Mouse (Mus musculus) left cerebral cortex, postnatal 14 days (tissue): ENCODE data around the gene Gm13275. TPM values are rescaled to one million over a fixed set of nuclear protein-coding genes. Genes with fewer than 3 reads are reported as not detected.
A peak's percentile ranks its signal among the peaks of the same experiment; 100 is the strongest.
"Not testable (repeated sequence)": the region's sequence is repeated elsewhere in the genome, so short reads cannot be mapped to it uniquely, and the experiment has no call there.

Source experiments
- DNase-seq, 2 experiments: peaks; one replicate each; pipeline ENCODE4 v3.0.0; 2021 to 2022; ENCODE audit warnings: low spot score in 2 of 2, mixed read lengths in 1 of 2
- intact Hi-C: fragments of 180-260 bp; cut with DNase I; formaldehyde crosslinking; loops from one replicate; pipeline ENCODE4 v1.15.1; 2025
- total RNA-seq, 2 experiments: library from RNA; stranded (reverse); gene quantifications; 2 replicates each; pipeline ENCODE4 v1.2.3; 2021

Gene Gm13275
- total RNA-seq, 2 experiments from 2014 or later = not detected

GRCm38 (mm10) chr4:88788402-88788801, 5.9 kb upstream of the Gm13275 start, which contains the start of gene Gm13277:
Gene Gm13277, plus strand, starts transcription at chr4:88788632.
- DNase-seq = peak; percentile 70 to 75
- intact Hi-C loops = not testable (repeated sequence)

GRCm38 (mm10) chr4:88791250-88791649, 3.0 kb upstream of the Gm13275 start, which contains the start of gene Gm13278:
Gene Gm13278, plus strand, starts transcription at chr4:88791550.
- DNase-seq, intact Hi-C loops: not testable (repeated sequence)

- intact Hi-C loops, DNase-seq: not testable (repeated sequence)
Measured at GRCm38 (mm10) chr4:88797097-88797496, 2.8 kb downstream of the Gm13275 start, which contains the start of gene Gm13279. Gene Gm13279, plus strand, starts transcription at chr4:88797397.

GRCm38 (mm10) chr4:88799365-88799764, 5.1 kb downstream of the Gm13275 start, which contains the start of gene Gm13285:
Gene Gm13285, plus strand, starts transcription at chr4:88799665.
- not testable (repeated sequence) for DNase-seq

GRCm38 (mm10) chr4:88802954-88803353, 8.7 kb downstream of the Gm13275 start, which contains the start of gene Gm13287:
Gene Gm13287, plus strand, starts transcription at chr4:88803254.
- DNase-seq, intact Hi-C loops: not testable (repeated sequence)

More at GRCm38 (mm10) chr4:88799365-88799764, 5.1 kb downstream of the Gm13275 start, which contains the start of gene Gm13285:
- intact Hi-C loops = not testable (repeated sequence)

GRCm38 (mm10) chr4:88805231-88805630, 10.9 kb downstream of the Gm13275 start, which contains the start of gene Gm13288:
Gene Gm13288, plus strand, starts transcription at chr4:88805531.
- intact Hi-C loops, DNase-seq: not testable (repeated sequence)

- intact Hi-C loops, DNase-seq: not testable (repeated sequence)
Measured at GRCm38 (mm10) chr4:88805761-88806160, 11.5 kb downstream of the Gm13275 start.

- DNase-seq = no peak
- intact Hi-C loops = no loop called here
Measured at GRCm38 (mm10) chr4:88815928-88816327, 21.6 kb downstream of the Gm13275 start, which contains the start of gene Ifna7. Gene Ifna7, plus strand, starts transcription at chr4:88816228.

GRCm38 (mm10) chr4:88819659-88820058, 25.4 kb downstream of the Gm13275 start, which contains the start of gene Ifna11:
Gene Ifna11, plus strand, starts transcription at chr4:88819959.
- DNase-seq = no peak
- intact Hi-C loops = no loop called here

- intact Hi-C loops = no loop called here
Measured at GRCm38 (mm10) chr4:88822995-88823394, 28.7 kb downstream of the Gm13275 start.

GRCm38 (mm10) chr4:88827116-88827515, 32.8 kb downstream of the Gm13275 start, which contains the start of gene Ifna6:
Gene Ifna6, plus strand, starts transcription at chr4:88827416.
- DNase-seq, intact Hi-C loops: not testable (repeated sequence)

More at GRCm38 (mm10) chr4:88822995-88823394, 28.7 kb downstream of the Gm13275 start:
- DNase-seq = peak; percentile 9 to 37

- DNase-seq = peak; percentile 46 to 51
- intact Hi-C loops = no loop called here
Measured at GRCm38 (mm10) chr4:88830523-88830922, 36.2 kb downstream of the Gm13275 start.

GRCm38 (mm10) chr4:88835225-88835624, 40.9 kb downstream of the Gm13275 start, which contains the start of gene Ifna5:
Gene Ifna5, plus strand, starts transcription at chr4:88835525.
- intact Hi-C loops, DNase-seq: not testable (repeated sequence)

GRCm38 (mm10) chr4:88838828-88839227, 44.5 kb downstream of the Gm13275 start:
- DNase-seq = peak; percentile 6 to 8

GRCm38 (mm10) chr4:88840058-88840457, 45.8 kb downstream of the Gm13275 start:
- DNase-seq = no peak
- intact Hi-C loops = no loop called here

More at GRCm38 (mm10) chr4:88838828-88839227, 44.5 kb downstream of the Gm13275 start:
- intact Hi-C loops = no loop called here

GRCm38 (mm10) chr4:88841438-88841911, 47.2 kb downstream of the Gm13275 start, which contains the start of gene Ifna4:
Gene Ifna4, plus strand, starts transcription at chr4:88841861.
- no peak for DNase-seq
- intact Hi-C loops = no loop called here

Other genes with a start within 250 kb of the Gm13275 start
- gene Ifna15, start 236.2 kb upstream of the Gm13275 start, total RNA-seq = not detected
- gene Ifna14, start 222.7 kb upstream of the Gm13275 start, total RNA-seq = not detected
- gene Ifna9, start 202.1 kb upstream of the Gm13275 start, total RNA-seq = not detected
- gene Ifna12, start 191.1 kb upstream of the Gm13275 start, total RNA-seq = not detected
- not detected for gene C87499, start 160.1 kb upstream of the Gm13275 start, total RNA-seq
- gene Ifna13, start 150.0 kb upstream of the Gm13275 start, total RNA-seq = not detected
- gene Ifna16, start 117.6 kb upstream of the Gm13275 start, total RNA-seq = not detected
- gene Ifna2, start 110.6 kb upstream of the Gm13275 start, total RNA-seq = not detected
- not detected for gene Ifnab, start 103.1 kb upstream of the Gm13275 start, total RNA-seq
- gene Gm26566, start 72.7 kb upstream of the Gm13275 start, total RNA-seq = 1 to 10 TPM; 1.0 to 1.5 TPM
- gene Klhl9, start 72.0 kb upstream of the Gm13275 start, total RNA-seq = 100 to 1,000 TPM; 103 to 104 TPM
- gene Gm13271, start 39.6 kb upstream of the Gm13275 start, total RNA-seq = not detected
- gene Gm13283, start 34.4 kb upstream of the Gm13275 start, total RNA-seq = not detected
- not detected for gene Gm13290, start 20.7 kb upstream of the Gm13275 start, total RNA-seq
- gene Gm13289, start 17.6 kb upstream of the Gm13275 start, total RNA-seq = not detected
- not detected for gene Gm13272, start 14.6 kb upstream of the Gm13275 start, total RNA-seq
- not detected for gene Ifnz, start 12.4 kb upstream of the Gm13275 start, total RNA-seq
- not detected for gene Gm13276, start 8.8 kb upstream of the Gm13275 start, total RNA-seq
- not detected for gene Gm13277, start 5.9 kb upstream of the Gm13275 start, total RNA-seq
- not detected for gene Gm13278, start 2.9 kb upstream of the Gm13275 start, total RNA-seq
- gene Gm13279, start 2.9 kb downstream of the Gm13275 start, total RNA-seq = not detected
- gene Gm13285, start 5.2 kb downstream of the Gm13275 start, total RNA-seq = not detected
- gene Gm13287, start 8.8 kb downstream of the Gm13275 start, total RNA-seq = not detected
- not detected for gene Gm13288, start 11.0 kb downstream of the Gm13275 start, total RNA-seq
- not detected for gene Ifna7, start 21.7 kb downstream of the Gm13275 start, total RNA-seq
- not detected for gene Ifna11, start 25.5 kb downstream of the Gm13275 start, total RNA-seq
- gene Ifna6, start 32.9 kb downstream of the Gm13275 start, total RNA-seq = not detected
- gene Ifna5, start 41.0 kb downstream of the Gm13275 start, total RNA-seq = not detected
- not detected for gene Ifna4, start 47.4 kb downstream of the Gm13275 start, total RNA-seq
- gene Ifna1, start 55.6 kb downstream of the Gm13275 start, total RNA-seq = not detected
- gene Ifne, start 85.7 kb downstream of the Gm13275 start, total RNA-seq = not detected